In the genomic region with DNA sequence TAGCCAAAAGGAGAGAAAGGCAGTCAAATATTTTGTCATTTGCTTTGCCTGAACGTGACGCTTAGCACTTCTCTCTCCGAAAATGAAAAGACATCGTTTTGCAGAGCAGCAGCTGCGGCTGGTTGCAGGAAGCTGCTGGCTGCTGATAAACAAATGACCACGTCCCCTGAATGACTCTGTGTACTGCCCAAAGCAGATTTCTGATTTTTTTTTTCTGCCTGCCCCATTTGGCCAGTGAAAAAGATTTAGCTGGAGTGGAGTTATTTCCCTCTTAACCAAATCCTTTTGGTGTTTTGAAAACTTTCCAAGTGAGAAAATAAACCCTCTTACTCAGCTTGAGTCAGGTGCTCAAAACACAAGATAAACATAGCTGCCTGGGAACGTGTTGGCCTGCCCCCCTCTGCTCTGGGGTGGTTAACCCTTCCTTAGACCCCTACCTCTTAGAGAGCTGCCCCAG, we compare ENCODE assay signal across 9 mouse cellular contexts.
DNase-seq lines count a peak whose midpoint lies in the region; ATAC-seq and TF ChIP-seq lines count a peak whose summit lies in the region.
"Had no signal": no experiment of that assay in that cellular context is flagged by ENCODE, and none has a peak within 500 bp of the region (broad histone marks: within the 10 kb centered on the region; RNA-seq: fewer than 3 reads in every experiment).

No protein-coding gene starts in this region.

- no peak overlapping the region for H3K4me3 ChIP-seq in hindbrain, embryonic 13.5 days
- H3K4me3 ChIP-seq in hindbrain, embryonic 16.5 days (ENCODE audit: low read length), result no peak overlapping the region
- H3K4me3 ChIP-seq in CH12.LX (replicated peaks in 1 of 3; ENCODE audit: low read depth in 2 of 3, low read length in 2 of 3, poor library complexity in 1 of 3), result no peak overlapping the region
- peak overlapping the region; percentile 35; the same call in 1 of the 2 replicates for H3K4me3 ChIP-seq in heart, embryonic 10.5 days
- no peak overlapping the region for H3K4me3 ChIP-seq in lung, embryonic 16.5 days (ENCODE audit: low read length)

- H3K27ac ChIP-seq in hindbrain, embryonic 13.5 days, result peak overlapping the region; percentile 10; the same call in 1 of the 2 replicates
- no peak overlapping the region; the same call in 1 of the 2 replicates for H3K27ac ChIP-seq in hindbrain, embryonic 16.5 days (ENCODE audit: low read depth, low read length)
- no peak overlapping the region for H3K27ac ChIP-seq in CH12.LX (ENCODE audit: insufficient read depth, low read depth)
- peak overlapping the region; percentile 53; the same call in 1 of the 2 replicates for H3K27ac ChIP-seq in heart, embryonic 10.5 days
- H3K27ac ChIP-seq in lung, embryonic 16.5 days (ENCODE audit: low read length), result peak overlapping the region; percentile 44

- H3K27me3 ChIP-seq in hindbrain, embryonic 13.5 days, result no peaks in the 10 kb centered on the region
- H3K27me3 ChIP-seq in hindbrain, embryonic 16.5 days (replicated peaks; ENCODE audit: control insufficient read depth, insufficient read depth, low read length), result no peaks in the 10 kb centered on the region
- no peaks in the 10 kb centered on the region for H3K27me3 ChIP-seq in CH12.LX (replicated peaks)
- H3K27me3 ChIP-seq in heart, embryonic 10.5 days (ENCODE audit: insufficient read depth, poor library complexity, severe bottlenecking), result no peaks in the 10 kb centered on the region
- no peaks in the 10 kb centered on the region for H3K27me3 ChIP-seq in lung, embryonic 16.5 days (ENCODE audit: control insufficient read depth, insufficient read depth, low read depth, low read length)

- H3K79me2 ChIP-seq in CH12.LX (replicated peaks; ENCODE audit: control insufficient read depth, extremely low read depth, insufficient read depth, poor library complexity, severe bottlenecking), result no peaks in the 10 kb centered on the region

- no peak overlapping the region for H3K9ac ChIP-seq in hindbrain, embryonic 13.5 days
- no peak overlapping the region for H3K9ac ChIP-seq in hindbrain, embryonic 16.5 days (ENCODE audit: low read depth, low read length)
- no peak overlapping the region for H3K9ac ChIP-seq in CH12.LX (ENCODE audit: insufficient read depth, low read depth)
- peak overlapping the region; percentile 45; the same call in 1 of the 2 replicates for H3K9ac ChIP-seq in lung, embryonic 16.5 days (ENCODE audit: low read length)

- peaks cover 16% of the 10 kb centered on the region; the same call in 1 of the 2 replicates for H3K4me1 ChIP-seq in hindbrain, embryonic 13.5 days (replicated peaks)
- H3K4me1 ChIP-seq in hindbrain, embryonic 16.5 days (ENCODE audit: control insufficient read depth, insufficient read depth, low read depth, low read length), result no peaks in the 10 kb centered on the region; the same call in none of the 2 replicates
- H3K4me1 ChIP-seq in CH12.LX (ENCODE audit: control insufficient read depth in 1 of 2, insufficient read depth in 2 of 2), result peaks cover 0 to 10% of the 10 kb centered on the region in 2 experiments; a peak in 2 of 4 replicates
- H3K4me1 ChIP-seq in heart, embryonic 10.5 days, result 0 out of 2 replicates have a peak, but pooled peaks cover 10% of the 10 kb centered on the region
- H3K4me1 ChIP-seq in lung, embryonic 16.5 days (replicated peaks; ENCODE audit: control insufficient read depth, insufficient read depth, low read length), result peaks cover 13% of the 10 kb centered on the region

- dilution Hi-C loops in CH12.LX (cut with MboI; ENCODE audit: extremely low pct_ligation_motif_present, extremely low pct_unique_long_range_greater_than_20kb, low sequenced_read_pairs), result no loop called here

- H3K4me2 ChIP-seq in hindbrain, embryonic 13.5 days, result no peak overlapping the region
- H3K4me2 ChIP-seq in hindbrain, embryonic 16.5 days (ENCODE audit: low read length), result no peak overlapping the region; the same call in 1 of the 2 replicates
- H3K4me2 ChIP-seq in CH12.LX (ENCODE audit: insufficient read depth, low read depth, poor library complexity, severe bottlenecking), result peak overlapping the region; percentile 73
- H3K4me2 ChIP-seq in lung, embryonic 16.5 days (ENCODE audit: low read depth, low read length), result peak overlapping the region; percentile 47

- no peak for TF ChIP-seq POLR2A in CH12.LX (IDR thresholded peaks at IDR 0.05; ENCODE audit: low read depth, low read length)

- TF ChIP-seq EP300 in CH12.LX (IDR thresholded peaks at IDR 0.05; ENCODE audit: low read length), result no peak

- 34% methylated on average over 7 of the region's 7 CpGs for WGBS in hindbrain, embryonic 13.5 days
- 25% methylated on average over 7 of the region's 7 CpGs for WGBS in hindbrain, embryonic 16.5 days
- 3% methylated on average over 7 of the region's 7 CpGs for WGBS in heart, embryonic 10.5 days
- WGBS in lung, embryonic 16.5 days, result under 1% methylated on average over 7 of the region's 7 CpGs

- H3K9me3 ChIP-seq in hindbrain, embryonic 13.5 days, result no peaks in the 10 kb centered on the region
- no peaks in the 10 kb centered on the region for H3K9me3 ChIP-seq in hindbrain, embryonic 16.5 days (ENCODE audit: control insufficient read depth, low read length)
- no peaks in the 10 kb centered on the region for H3K9me3 ChIP-seq in CH12.LX (replicated peaks; ENCODE audit: low read length)
- H3K9me3 ChIP-seq in heart, embryonic 10.5 days, result no peaks in the 10 kb centered on the region
- no peaks in the 10 kb centered on the region for H3K9me3 ChIP-seq in lung, embryonic 16.5 days (ENCODE audit: control insufficient read depth, low read length)

- no peaks in the 10 kb centered on the region for H3K36me3 ChIP-seq in hindbrain, embryonic 13.5 days
- no peaks in the 10 kb centered on the region for H3K36me3 ChIP-seq in hindbrain, embryonic 16.5 days (ENCODE audit: control insufficient read depth, insufficient read depth, low read length)
- H3K36me3 ChIP-seq in CH12.LX (replicated peaks in 1 of 2; ENCODE audit: control insufficient read depth in 1 of 2, insufficient read depth in 1 of 2, low read length in 1 of 2), result no peaks in the 10 kb centered on the region
- H3K36me3 ChIP-seq in heart, embryonic 10.5 days, result no peaks in the 10 kb centered on the region
- H3K36me3 ChIP-seq in lung, embryonic 16.5 days (ENCODE audit: control insufficient read depth, insufficient read depth, low read length), result no peaks in the 10 kb centered on the region

- ATAC-seq in hindbrain, embryonic 13.5 days (ENCODE audit: low FRiP score), result no peak
- no peak for ATAC-seq in hindbrain, embryonic 16.5 days
- ATAC-seq in lung, embryonic 16.5 days (ENCODE audit: low read depth), result peak; percentile 82

- in situ Hi-C loops in CH12.LX (cut with MboI; ENCODE audit: low pct_ligation_motif_present, low pct_unique_long_range_greater_than_20kb, low sequenced_read_pairs), result no loop called here

- DNase-seq in CH12.LX (ENCODE audit: extremely low read depth), result peak; percentile 8
- no peak for DNase-seq in heart, embryonic 10.5 days (ENCODE audit: low spot score)
- no peak for DNase-seq in urinary bladder, adult 18-20 months (ENCODE audit: low spot score in 2 of 2)
- DNase-seq in thymus, postnatal 4 days, result no peak
- no peak for DNase-seq in thymus, postnatal 14 days
- DNase-seq: gastrocnemius, postnatal 36 days had no signal

- no peak for TF ChIP-seq RAD21 in CH12.LX (IDR thresholded peaks at IDR 0.05; ENCODE audit: low read depth, low read length)

- no peak for TF ChIP-seq CTCF in CH12.LX (conservative IDR thresholded peaks at IDR 0.05 in 1 of 2, IDR thresholded peaks at IDR 0.05 in 1 of 2; ENCODE audit: low read depth in 2 of 2, low read length in 2 of 2)

TF ChIP-seq in CH12.LX, 34 proteins besides CTCF, POLR2A, EP300 and RAD21:
- TF ChIP-seq PAX5 (IDR thresholded peaks at IDR 0.05; ENCODE audit: low read length) (no peak), BHLHE40 (IDR thresholded peaks at IDR 0.05; ENCODE audit: low read depth, low read length) (peak; percentile 65), MAZ (IDR thresholded peaks at IDR 0.05; ENCODE audit: low read depth, low read length) (no peak), SIN3A (IDR thresholded peaks at IDR 0.05; ENCODE audit: low read length) (no peak), CHD2 (IDR thresholded peaks at IDR 0.05; ENCODE audit: low read length) (no peak)
TF ChIP-seq in CH12.LX: peak in this region for 1.

Comparison
In these comparisons a context has a peak if more than half of its experiments do, and no peak if none do; other contexts are left out.
1. H3K27ac ChIP-seq: peak in hindbrain, embryonic 13.5 days (single experiment), heart, embryonic 10.5 days (single experiment) and lung, embryonic 16.5 days (single experiment); none in hindbrain, embryonic 16.5 days (single experiment) and CH12.LX (single experiment).
2. H3K4me2 ChIP-seq: peak in CH12.LX (single experiment) and lung, embryonic 16.5 days (single experiment); none in hindbrain, embryonic 13.5 days (single experiment) and hindbrain, embryonic 16.5 days (single experiment).